Mouse (Mus musculus): ENCODE measurements around the gene Blmh. TPM values are rescaled to one million over a fixed set of nuclear protein-coding genes. Genes with fewer than 3 reads are reported as not detected.

Gene Blmh
- polyA plus RNA-seq, 1 experiment = 133 TPM

DNA sequence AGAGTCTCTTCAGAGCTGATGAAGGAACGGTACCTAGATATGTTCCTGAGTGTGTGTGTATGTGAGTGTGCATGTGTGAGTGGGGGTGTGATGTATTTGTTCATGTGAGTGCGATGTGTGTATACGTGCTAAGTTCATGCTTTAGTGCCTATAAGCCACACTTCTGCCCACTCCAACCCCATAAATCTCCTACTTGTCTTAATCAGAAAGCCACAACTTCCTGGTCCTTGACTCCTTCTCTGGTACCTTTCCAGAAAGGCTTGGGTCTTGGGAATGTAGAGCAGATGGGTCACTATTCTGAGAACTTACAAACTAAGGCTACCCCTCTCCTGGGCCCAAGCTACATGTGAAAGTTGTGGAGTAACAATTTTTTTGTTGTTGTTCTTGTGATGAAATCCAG, 25.9 kb upstream of the Blmh start:
- H3K27ac ChIP-seq (ENCODE audit: insufficient read depth, low read length) = no peak overlapping the region
- TF ChIP-seq POLR2A (IDR thresholded peaks at IDR 0.05; ENCODE audit: insufficient read depth, low read length) = no peak
- TF ChIP-seq EP300 (IDR thresholded peaks at IDR 0.05; ENCODE audit: insufficient read depth, low read depth, low read length) = no peak
- no peak for TF ChIP-seq CTCF (IDR thresholded peaks at IDR 0.05; ENCODE audit: low read depth, low read length)
- H3K4me3 ChIP-seq (ENCODE audit: low read depth, low read length) = no peak overlapping the region
- no peaks in the 10 kb centered on the region for H3K36me3 ChIP-seq (ENCODE audit: control insufficient read depth, insufficient read depth, low read length, poor library complexity, severe bottlenecking)
- no peak overlapping the region for H3K9ac ChIP-seq (ENCODE audit: low read depth, poor library complexity, severe bottlenecking)
- H3K9me3 ChIP-seq (replicated peaks; ENCODE audit: control insufficient read depth, insufficient read depth, low read length, poor library complexity, severe bottlenecking) = no peaks in the 10 kb centered on the region
- no peaks in the 10 kb centered on the region for H3K4me1 ChIP-seq (ENCODE audit: control insufficient read depth, insufficient read depth, low read length)
- H3K27me3 ChIP-seq (ENCODE audit: control insufficient read depth, insufficient read depth, low read length, poor library complexity, severe bottlenecking) = no peaks in the 10 kb centered on the region

DNA sequence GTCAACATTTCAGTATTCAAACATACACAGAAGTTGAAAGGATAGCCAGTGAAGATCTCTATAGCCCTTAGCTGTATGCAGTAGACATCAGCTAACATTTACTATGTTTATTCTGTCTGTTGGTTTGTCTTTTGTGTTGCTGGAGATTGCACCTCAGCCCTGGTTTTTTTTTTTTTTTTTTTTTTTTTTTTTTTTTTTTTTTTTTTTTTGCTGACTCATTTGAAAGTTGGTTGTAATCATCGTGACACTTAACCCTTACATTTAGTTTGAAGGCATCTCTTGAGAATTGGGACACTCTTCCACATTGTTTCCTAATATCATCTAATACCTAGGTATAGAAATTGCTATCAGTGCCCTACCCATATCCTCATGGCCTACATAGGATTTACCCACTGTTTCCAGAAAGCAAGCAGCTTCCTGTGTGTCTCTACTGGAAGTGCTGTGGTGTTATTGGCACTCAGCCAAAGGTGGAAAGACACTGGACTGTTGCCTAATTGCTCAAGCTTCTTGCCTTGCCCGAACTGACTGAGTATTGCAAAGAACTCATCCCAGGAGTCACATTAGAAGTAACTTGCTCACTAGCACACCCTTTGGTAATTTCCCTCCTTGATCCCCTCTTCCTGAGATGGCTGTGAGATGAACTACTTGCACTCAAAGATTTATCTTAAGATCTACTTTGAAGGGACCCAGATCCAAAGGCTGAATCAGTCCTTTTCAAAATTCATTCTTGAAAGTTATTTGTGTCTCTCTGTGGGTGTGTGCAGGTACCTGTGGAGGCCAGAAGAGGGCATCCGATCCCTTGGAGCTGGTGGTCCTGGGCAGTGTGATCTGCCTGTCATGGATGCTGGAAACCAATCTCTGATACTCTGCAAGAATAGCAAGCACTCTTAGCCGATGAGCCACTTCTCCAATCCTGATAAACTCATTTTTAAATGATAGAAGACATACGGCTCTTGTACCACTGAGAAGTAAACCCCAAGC, 24.6 kb upstream of the Blmh start:
- TF ChIP-seq POLR2A (IDR thresholded peaks at IDR 0.05; ENCODE audit: insufficient read depth, low read length) (no peak), CTCF (IDR thresholded peaks at IDR 0.05; ENCODE audit: low read depth, low read length) (peak; percentile 79), EP300 (IDR thresholded peaks at IDR 0.05; ENCODE audit: insufficient read depth, low read depth, low read length) (no peak)
- H3K27ac ChIP-seq (ENCODE audit: insufficient read depth, low read length) = no peak overlapping the region
- no peak overlapping the region for H3K4me3 ChIP-seq (ENCODE audit: low read depth, low read length)
- H3K27me3 ChIP-seq (ENCODE audit: control insufficient read depth, insufficient read depth, low read length, poor library complexity, severe bottlenecking) = no peaks in the 10 kb centered on the region
- no peak overlapping the region for H3K9ac ChIP-seq (ENCODE audit: low read depth, poor library complexity, severe bottlenecking)
- no peaks in the 10 kb centered on the region for H3K36me3 ChIP-seq (ENCODE audit: control insufficient read depth, insufficient read depth, low read length, poor library complexity, severe bottlenecking)
- H3K4me1 ChIP-seq (ENCODE audit: control insufficient read depth, insufficient read depth, low read length) = no peaks in the 10 kb centered on the region
- no peaks in the 10 kb centered on the region for H3K9me3 ChIP-seq (replicated peaks; ENCODE audit: control insufficient read depth, insufficient read depth, low read length, poor library complexity, severe bottlenecking)

DNA sequence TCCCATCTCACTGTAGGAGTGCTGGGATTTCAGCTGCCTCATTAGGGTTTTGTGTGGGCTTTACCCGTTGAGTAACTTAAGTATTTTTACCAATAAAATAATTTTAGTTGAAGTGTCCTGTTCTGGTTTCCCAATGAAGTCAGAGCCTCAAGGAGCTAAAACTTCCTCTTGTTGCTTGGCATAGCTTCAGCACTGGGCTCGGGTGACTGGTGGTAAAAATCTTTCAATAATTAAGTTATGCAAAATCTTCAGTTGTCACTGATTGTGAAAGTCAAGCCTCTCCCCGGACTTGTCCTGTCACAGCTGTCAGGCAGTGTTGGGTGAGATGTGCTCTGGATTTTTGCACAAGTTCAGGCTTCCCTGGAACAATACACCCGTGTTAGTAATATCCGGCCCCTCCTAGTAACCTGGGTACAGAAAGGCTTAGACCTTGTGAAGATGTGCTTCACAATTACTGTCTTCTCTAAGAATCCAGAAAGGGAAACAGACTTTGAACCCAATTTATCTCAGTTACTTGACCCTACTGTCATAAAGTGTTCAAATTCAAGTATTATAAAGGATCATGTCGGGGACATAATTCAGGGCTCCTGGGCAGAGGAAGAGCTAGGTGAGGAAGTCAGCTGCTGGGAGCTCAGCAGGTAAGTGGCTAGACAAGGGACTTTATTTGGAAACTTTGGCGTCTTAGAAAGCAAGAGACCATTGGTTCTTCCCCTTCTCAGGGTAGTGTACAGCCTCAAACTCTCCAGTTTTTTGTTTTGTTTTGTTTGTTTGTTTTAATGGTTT, 22.8 kb upstream of the Blmh start, which contains the start of gene Tmigd1:
Tmigd1 (plus strand) TSS at position 581 of the 783 bp plus-strand sequence.
- TF ChIP-seq CTCF (IDR thresholded peaks at IDR 0.05; ENCODE audit: low read depth, low read length) (no peak), POLR2A (IDR thresholded peaks at IDR 0.05; ENCODE audit: insufficient read depth, low read length) (no peak), EP300 (IDR thresholded peaks at IDR 0.05; ENCODE audit: insufficient read depth, low read depth, low read length) (no peak)
- Histone ChIP-seq H3K9me3 (replicated peaks; ENCODE audit: control insufficient read depth, insufficient read depth, low read length, poor library complexity, severe bottlenecking) (no peaks in the 10 kb centered on the region), H3K27ac (ENCODE audit: insufficient read depth, low read length) (no peak within 1 kb of the TSS), H3K36me3 (ENCODE audit: control insufficient read depth, insufficient read depth, low read length, poor library complexity, severe bottlenecking) (no peaks in the 10 kb centered on the region), H3K4me3 (ENCODE audit: low read depth, low read length) (no peak within 1 kb of the TSS), H3K9ac (ENCODE audit: low read depth, poor library complexity, severe bottlenecking) (no peak within 1 kb of the TSS), H3K4me1 (ENCODE audit: control insufficient read depth, insufficient read depth, low read length) (no peaks in the 10 kb centered on the region), H3K27me3 (ENCODE audit: control insufficient read depth, insufficient read depth, low read length, poor library complexity, severe bottlenecking) (no peaks in the 10 kb centered on the region)

DNA sequence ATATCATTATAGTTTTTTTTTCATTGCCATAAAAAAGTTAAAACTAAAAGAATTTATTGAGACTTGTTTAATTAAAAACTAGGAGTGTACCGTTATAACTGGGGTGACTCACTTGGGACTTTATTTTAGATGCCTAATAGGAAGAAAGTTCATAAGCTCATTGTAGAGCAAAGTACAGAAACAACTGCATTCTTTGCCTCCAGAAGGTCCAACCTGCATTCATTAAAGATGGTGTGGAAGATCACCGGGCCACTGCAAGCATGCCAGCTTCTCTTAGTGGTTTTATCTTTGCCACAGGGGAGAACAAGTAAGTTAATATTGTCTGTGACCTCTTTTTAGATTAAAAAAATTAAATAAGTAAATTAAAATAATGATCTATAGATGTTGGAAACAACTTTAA, 20.3 kb upstream of the Blmh start:
- no peak overlapping the region for H3K27ac ChIP-seq (ENCODE audit: insufficient read depth, low read length)
- H3K4me1 ChIP-seq (ENCODE audit: control insufficient read depth, insufficient read depth, low read length) = no peaks in the 10 kb centered on the region
- H3K4me3 ChIP-seq (ENCODE audit: low read depth, low read length) = no peak overlapping the region
- no peaks in the 10 kb centered on the region for H3K36me3 ChIP-seq (ENCODE audit: control insufficient read depth, insufficient read depth, low read length, poor library complexity, severe bottlenecking)
- H3K27me3 ChIP-seq (ENCODE audit: control insufficient read depth, insufficient read depth, low read length, poor library complexity, severe bottlenecking) = no peaks in the 10 kb centered on the region
- TF ChIP-seq EP300 (IDR thresholded peaks at IDR 0.05; ENCODE audit: insufficient read depth, low read depth, low read length) (no peak), POLR2A (IDR thresholded peaks at IDR 0.05; ENCODE audit: insufficient read depth, low read length) (no peak), CTCF (IDR thresholded peaks at IDR 0.05; ENCODE audit: low read depth, low read length) (no peak)
- no peak overlapping the region for H3K9ac ChIP-seq (ENCODE audit: low read depth, poor library complexity, severe bottlenecking)
- H3K9me3 ChIP-seq (replicated peaks; ENCODE audit: control insufficient read depth, insufficient read depth, low read length, poor library complexity, severe bottlenecking) = no peaks in the 10 kb centered on the region

DNA sequence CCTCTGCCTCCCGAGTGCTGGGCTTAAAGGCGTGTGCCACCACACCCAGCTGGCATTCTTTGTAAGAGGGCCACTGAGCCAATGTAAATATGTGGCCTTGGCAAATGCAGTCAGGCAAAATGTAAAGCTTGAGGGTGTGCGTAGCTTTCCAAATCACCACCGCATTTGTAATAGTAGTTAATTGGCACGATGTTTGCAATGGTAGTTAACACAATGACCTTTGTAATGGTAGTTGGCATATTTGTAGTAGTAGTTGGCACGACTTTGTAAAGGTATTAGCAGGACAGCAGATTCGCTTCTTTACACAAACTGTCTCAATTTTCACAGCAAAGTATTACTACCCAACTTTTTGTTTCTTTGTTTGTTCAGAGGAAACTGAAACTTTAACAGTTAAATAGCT, 16.0 kb upstream of the Blmh start:
- no peaks in the 10 kb centered on the region for H3K4me1 ChIP-seq (ENCODE audit: control insufficient read depth, insufficient read depth, low read length)
- H3K9ac ChIP-seq (ENCODE audit: low read depth, poor library complexity, severe bottlenecking) = no peak overlapping the region
- no peak overlapping the region for H3K4me3 ChIP-seq (ENCODE audit: low read depth, low read length)
- H3K27ac ChIP-seq (ENCODE audit: insufficient read depth, low read length) = no peak overlapping the region
- TF ChIP-seq POLR2A (IDR thresholded peaks at IDR 0.05; ENCODE audit: insufficient read depth, low read length) (no peak), CTCF (IDR thresholded peaks at IDR 0.05; ENCODE audit: low read depth, low read length) (no peak), EP300 (IDR thresholded peaks at IDR 0.05; ENCODE audit: insufficient read depth, low read depth, low read length) (no peak)
- H3K36me3 ChIP-seq (ENCODE audit: control insufficient read depth, insufficient read depth, low read length, poor library complexity, severe bottlenecking) = no peaks in the 10 kb centered on the region
- no peaks in the 10 kb centered on the region for H3K27me3 ChIP-seq (ENCODE audit: control insufficient read depth, insufficient read depth, low read length, poor library complexity, severe bottlenecking)
- H3K9me3 ChIP-seq (replicated peaks; ENCODE audit: control insufficient read depth, insufficient read depth, low read length, poor library complexity, severe bottlenecking) = no peaks in the 10 kb centered on the region

Measured in ES-Bruce4 (cell line).